Mouse (Mus musculus) thymus, postnatal 14 days (tissue): Measurements from ENCODE around the gene Car2.

Source experiments
- DNase-seq: peaks from one replicate; pipeline ENCODE4 v3.0.0; 2021

Gene Car2

DNA sequence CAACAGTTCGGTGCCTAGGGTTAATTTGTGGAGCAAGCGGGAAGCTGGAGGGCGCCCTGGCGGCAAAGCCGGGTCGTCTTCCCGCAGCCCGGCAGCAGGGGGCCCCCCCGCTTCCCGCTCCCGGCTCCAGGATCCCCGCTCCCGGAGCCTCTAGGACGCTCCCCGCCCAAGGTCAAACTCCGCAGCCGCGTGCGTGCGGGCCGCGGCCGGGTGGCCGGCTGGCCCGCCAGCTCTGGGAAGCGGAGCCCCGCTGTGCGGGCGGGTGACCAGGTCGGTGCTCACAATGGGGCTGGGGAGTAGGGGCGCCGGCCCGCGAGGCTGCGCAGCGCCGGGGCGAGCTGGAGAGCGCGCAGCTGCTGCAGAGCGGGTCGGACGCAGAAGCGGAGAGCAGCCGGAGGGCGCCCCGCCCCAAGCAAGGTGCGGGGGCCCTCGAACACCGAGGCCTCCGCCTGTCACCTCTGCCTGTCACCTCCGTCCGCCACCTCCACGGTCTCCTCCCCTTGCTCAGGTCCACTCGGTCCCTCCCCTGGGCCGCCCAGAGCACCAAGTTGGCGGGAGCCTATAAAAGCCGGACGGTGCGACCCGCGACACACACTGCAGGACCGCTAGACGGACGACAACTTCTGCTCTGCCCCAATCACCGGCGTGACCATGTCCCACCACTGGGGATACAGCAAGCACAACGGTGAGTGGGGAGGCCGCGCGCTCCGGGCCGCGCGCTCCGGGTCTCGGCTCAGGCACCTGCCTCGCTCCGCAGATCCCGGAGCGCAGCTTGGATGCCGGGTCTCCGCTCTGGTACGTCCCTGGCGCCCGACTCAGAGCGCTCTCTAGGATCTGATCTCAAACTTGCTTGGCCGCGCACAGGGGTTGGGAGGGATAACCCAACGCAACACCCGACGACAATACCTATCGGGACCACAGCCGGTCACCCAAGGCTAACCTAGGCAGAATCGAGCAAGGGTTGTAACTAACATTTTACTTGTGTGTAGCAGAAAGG lies at the start of gene Car2:
Gene Car2, plus strand, starts transcription at position 172 of the 997 bp plus-strand sequence.
- peak; percentile 72 for DNase-seq

DNA sequence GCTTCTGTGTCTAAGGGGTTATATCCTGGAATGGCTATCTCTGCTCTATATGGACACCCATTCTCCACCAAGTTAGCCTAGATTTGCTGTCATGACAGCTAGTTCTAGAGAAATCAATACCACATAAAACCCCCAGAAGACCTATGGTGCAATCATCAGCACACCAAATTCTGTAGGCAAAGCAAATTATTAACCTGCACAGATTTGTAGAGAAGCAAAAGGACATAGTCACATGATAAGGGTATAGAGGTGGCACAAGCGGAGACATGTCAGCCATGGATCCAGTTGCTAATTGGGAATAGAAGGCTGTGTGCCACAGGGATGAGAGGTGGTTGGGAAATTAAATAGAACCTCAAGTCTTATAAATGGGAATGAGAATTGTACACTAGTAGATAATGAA lies 47.1 kb upstream of the Car2 start:
- DNase-seq, result no peak

DNA sequence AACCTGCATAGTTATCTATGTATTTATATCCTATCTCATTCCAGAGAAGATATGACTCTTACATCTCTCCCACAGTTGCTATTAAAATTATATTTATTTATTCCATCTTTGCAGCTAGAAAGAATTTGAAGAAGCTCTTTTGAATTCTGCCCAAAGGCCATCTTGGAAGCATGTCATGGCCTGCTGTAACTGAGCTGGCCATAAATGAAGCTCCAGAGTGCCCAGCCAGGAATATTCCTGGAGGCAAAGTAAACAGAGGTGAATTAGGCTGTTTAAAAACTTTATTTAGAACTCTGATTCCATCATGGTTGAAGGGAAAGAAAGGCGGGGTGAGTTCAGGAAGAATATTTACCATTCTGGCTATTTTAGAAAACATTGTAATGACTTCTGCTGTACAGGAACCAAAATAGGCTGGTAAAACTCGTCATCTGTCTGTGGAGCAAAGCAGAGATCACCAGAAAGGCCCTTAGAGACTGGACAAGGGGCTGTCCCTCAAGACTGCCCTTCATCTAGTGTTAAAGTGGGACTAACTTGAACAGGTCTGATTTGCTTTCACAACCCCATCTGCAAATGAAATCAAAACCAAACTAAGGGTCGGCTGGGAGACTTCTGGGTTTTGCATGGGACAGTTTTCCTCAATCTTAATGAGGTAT lies 46.5 kb upstream of the Car2 start:
- DNase-seq, result no peak

DNA sequence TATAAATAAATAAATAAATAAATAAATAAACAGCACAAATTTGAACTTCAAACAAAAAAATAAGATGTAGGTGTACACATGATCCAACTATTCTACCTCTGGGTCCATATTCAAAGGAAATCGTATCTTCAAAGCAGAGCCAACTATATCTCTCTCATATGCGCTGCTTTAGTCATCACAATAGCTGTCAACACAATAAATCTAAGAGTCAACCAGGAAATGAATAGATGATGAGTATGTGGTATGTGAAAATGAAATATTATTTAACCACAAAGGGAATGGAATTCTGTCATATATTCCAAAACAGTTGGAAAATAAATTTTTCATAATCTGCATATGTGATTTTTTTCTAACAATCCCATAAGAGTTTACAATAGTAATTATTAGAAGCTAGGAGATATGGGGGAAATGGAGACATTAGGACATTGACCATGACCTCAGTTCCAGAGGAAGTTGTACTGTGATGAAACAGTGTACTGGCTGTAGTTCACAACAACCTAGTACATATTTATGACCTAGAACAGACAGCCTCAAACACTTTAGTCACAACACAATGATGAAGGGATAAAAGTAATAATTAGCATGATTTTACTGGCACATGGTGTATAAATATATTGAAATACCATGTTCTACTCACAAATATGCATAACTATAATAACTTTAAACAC lies 37.4 kb upstream of the Car2 start:
- no peak for DNase-seq

DNA sequence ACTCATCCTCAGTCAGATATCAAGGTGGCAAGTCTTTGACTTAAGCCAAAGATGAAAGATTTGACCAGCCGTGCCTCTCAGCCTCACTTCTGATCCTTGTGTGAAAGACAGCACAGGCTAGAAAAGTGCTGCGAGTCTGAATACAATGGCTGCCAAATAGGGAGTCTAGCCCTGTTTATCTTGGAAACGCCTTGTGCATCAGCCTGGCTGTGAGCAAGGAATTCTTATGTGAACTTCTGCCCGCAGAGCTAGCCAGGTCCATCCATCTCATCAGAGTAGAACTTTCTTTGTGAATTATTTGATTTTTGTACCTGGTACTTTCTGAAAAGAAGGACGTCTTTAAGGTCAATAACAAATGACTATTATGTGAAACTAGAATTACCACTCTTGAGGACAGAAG lies 32.1 kb upstream of the Car2 start:
- DNase-seq, result no peak

DNA sequence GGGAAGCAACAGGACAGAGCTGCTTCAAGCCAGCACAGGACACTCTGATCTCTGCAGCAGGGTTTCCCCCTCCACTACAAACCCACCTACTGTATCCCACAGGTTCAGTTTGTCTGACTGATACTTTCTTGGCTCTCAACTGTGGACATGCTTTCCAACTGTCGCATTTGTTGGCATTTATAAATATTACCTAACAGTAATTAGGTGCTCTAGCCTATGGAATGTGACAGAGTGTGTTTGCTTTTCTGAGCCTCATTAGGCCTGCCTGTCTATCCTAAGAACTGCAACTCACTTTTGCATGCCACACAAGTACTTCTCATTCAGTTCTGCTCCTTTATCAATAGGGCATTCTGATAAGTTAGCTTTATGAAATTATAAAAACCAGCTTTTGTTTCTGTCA lies 31.6 kb upstream of the Car2 start:
- no peak for DNase-seq

DNA sequence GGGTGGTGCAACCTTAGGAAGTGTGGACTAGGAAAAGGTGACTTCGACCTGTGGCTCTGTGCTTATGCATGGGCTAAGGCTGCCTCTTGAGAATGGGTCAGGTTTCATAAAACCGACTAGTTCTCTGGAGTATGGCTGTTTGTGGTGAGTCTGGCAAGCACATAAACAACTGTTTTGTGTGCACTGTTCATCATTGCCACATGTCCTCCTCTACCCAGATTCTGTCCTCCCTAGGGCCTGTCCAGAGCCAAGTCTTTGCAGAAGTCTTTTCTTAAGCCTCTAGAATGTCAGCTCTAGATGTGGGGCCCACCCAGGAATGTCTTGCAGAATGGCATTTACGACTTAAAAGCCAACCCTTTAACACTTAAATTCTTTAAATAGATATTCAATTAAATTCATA lies 28.2 kb upstream of the Car2 start:
- no peak for DNase-seq

DNA sequence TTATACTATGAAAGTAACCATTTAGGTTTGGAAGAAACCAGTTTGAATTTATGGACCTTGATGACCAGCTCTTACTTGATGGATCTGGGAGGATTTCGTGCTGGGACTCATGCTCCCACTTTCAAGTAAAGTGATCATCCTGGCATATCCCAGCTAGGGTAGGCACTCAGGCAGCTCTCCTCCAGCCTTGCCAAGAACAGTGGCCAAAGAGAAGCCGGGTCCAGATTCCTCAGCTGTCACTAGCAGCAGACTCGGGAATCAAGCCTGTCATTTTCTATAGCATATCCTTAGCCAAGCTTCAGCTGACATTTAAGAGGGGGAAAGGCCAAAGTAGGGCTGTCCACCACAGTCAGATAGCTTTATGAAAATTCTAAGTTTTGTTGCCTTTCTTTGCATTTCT lies 25.8 kb upstream of the Car2 start:
- no peak for DNase-seq

DNA sequence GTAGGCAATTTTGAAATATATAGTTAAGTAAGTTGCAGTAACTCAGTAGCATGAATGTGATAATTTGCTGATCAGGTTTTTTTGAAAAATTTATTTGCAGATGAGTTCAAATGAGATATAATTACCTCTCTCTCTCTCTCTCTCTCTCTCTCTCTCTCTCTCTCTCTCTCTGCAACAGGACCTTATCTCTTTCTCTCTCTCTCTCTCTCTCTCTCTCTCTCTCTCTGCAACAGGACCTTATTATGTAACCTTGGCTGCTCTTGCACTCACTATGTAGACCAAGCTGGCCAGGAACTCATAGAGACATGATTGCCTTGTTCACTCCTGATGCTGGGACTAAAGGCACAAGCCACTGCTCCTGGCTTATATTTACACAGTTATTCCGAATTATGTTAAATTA lies 24.9 kb upstream of the Car2 start:
- no peak for DNase-seq

DNA sequence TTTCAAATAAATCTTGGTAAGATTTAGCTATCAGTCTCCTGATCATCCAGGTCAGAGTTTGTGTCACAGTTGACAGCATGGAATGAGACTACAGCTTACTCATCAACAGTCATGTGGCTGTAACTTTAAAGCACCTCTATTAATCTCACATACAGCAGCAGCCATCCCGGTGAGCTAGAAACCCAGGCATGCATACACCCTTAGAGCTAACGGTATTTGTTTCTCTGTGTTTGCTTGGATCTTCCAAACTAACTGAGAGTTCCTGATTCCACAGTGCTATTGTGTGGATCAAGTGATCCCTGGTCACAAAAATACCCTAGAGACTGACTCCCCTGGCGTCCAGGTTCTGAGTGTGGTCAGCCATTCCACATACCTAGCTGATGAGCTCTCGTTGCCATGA lies 24.3 kb upstream of the Car2 start:
- DNase-seq, result no peak

DNA sequence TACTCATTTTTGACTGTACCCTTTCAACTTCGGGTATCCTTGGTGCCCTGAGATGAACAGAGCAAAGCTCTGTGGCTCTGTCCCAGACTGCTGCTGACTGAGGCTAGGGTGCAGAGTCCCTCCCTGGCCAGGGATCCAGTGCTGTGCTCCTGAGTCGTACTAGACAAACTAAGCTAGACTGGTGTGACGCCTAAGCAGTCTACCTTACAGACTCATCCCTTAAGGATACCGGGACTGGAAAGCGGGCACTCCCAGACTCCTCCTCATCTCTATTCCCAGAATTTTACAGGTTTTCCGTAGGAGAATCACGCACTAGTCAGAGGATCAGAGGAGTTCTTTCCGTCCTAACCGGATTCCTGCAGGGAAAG lies 23.4 kb upstream of the Car2 start:
- DNase-seq, result no peak

DNA sequence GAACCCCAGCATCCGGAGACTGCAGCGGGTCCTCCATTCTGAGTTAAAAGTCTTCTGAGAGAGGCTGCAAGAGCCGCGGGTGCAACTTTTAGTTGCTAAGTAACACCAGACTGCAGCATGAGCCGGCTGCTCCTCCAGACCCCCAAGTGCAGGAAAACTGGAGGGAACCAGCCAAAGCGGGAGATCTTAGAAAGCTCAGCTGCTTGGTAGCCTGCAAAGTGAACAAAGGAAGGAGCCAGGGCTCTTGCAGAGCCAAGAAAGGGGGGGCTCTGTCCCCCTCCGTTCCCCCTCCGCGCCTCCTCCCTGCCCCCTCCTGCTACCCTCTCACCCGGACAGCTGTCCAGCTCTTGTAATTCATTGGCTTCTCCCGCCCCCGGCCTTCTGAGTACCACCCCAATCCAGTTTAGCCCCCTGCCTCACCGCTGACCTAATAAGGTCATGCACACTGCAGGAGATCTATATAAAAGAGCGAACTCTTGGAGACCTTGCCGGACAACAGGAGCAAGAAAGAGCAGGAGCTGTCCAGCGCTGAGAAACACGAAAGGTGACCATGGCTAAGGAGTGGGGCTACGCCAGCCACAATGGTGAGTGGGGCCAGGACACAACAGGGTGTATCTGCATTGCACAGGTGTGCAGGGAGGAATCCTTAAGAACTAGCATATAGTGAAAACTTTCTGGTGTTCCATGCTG lies 22.9 kb upstream of the Car2 start, which contains the start of gene Car3:
Gene Car3, plus strand, starts transcription at position 491 of the 690 bp plus-strand sequence.
- DNase-seq, result no peak

DNA sequence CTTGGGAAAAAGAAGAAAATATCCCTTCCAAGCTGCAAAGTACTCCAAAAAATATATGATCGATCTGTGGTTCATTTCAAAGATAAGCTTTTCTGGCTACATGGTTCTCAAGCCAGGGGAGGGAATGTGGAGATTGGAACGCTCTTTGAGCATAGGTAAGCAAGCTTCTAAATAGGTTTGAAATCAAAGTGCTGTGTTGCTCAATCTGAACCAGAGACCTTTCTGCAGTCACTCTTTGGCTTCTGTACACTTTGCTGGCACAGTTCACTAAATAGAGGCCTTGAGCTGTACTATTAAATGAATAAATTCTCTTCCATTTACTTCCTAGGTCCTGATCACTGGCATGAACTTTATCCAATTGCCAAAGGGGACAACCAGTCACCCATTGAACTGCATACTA lies 22.2 kb upstream of the Car2 start:
- DNase-seq, result no peak

DNA sequence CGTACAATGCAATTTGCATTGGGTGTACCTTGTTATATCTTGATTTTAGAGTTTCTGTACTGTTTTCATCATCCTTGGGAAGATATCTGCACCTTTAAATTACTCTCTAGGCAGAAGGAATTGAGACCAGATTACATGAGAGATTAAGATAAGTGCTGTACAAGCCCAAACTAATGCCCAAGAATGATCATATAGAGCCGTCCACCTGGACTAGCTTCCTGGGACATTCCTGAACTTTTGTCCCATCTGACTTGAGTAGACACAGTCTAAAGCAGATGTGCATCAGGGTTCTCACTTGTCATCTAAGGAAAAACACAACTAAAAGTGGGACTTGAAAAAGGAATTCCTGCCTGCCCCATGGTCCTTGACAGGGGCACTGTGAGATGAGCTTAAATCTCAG lies 20.1 kb upstream of the Car2 start:
- DNase-seq, result no peak

DNA sequence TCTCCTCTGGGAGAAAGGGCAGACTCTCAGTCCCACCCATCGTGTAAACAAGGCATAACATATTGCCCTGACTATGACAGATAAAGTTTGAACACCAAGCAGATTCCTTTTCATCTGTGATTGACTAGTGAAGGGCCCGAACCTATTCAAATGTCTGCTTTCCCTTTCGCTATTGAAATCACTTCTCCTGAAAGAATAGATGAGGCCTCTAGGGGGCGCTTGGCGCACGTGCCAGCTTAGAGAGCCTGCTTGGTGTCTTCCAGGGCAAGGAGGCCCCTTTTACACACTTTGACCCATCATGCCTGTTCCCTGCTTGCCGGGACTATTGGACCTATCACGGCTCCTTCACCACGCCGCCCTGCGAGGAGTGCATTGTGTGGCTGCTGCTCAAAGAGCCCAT lies 16.3 kb upstream of the Car2 start:
- peak; percentile 86 for DNase-seq

DNA sequence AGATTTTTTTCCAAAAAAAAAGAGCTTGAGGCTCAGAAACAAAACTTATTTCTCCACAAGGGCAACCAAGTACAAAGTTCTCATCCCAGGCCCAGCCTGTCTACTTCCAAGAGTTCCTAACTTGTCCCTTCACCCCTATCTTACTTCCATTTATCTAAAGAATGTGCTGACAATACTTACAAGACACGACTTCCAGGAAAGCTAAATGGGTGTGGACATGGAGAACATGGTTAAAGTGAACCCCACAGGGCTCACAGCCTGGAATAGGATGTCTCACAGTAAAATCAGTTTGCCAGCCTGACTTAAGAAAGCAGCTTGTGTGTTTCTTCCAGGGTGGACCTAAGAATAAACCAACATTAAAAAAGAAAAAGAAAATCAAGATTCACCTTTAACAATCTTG lies 15.5 kb upstream of the Car2 start:
- no peak for DNase-seq

DNA sequence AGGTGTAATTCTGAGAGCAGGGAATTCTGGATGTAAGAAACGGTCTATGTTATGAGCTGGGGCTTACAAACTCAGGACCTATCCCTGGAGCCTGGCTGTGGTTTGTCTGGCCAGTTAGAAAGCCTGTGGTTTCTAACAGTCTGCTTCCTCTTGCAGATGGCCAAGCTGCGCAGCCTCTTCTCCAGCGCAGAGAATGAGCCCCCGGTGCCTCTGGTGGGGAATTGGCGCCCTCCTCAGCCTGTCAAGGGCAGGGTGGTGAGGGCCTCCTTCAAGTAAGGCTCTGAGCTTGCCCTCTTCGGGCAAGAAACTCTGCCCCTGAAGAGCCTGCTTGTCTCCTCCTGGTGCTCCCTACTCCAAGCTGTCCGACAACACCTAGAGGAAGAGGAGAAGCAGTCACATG lies 14.7 kb upstream of the Car2 start:
- peak; percentile 75 for DNase-seq

DNA sequence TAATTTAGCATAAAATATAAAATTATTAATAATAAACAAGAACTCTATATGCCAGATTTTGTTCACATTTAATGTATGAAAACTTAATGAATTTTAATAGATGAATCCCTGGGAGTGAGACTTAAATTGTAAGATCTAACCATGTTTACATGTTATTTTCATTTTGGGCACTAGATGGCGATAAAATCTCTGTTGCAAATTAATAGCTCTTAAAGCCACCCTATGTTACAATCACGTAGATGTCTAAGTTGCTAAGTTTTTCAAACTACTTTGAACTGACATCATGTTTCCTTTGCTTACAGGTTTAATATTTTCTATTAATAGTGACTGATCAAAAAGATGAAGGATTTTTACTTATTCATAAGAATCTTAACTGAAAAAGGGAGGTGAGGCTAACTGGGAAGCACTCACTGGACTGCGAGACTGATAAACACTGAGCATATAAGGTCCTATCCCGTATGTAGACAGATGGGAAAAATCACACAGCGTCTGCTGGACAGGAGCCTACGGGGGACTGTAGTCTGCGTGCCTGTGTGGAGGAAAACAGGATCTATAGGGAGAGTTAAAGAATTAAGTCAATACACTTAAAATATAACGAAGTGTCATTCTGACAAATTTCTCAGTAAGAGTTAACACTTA lies 11.6 kb upstream of the Car2 start:
- peak; percentile 14 for DNase-seq

DNA sequence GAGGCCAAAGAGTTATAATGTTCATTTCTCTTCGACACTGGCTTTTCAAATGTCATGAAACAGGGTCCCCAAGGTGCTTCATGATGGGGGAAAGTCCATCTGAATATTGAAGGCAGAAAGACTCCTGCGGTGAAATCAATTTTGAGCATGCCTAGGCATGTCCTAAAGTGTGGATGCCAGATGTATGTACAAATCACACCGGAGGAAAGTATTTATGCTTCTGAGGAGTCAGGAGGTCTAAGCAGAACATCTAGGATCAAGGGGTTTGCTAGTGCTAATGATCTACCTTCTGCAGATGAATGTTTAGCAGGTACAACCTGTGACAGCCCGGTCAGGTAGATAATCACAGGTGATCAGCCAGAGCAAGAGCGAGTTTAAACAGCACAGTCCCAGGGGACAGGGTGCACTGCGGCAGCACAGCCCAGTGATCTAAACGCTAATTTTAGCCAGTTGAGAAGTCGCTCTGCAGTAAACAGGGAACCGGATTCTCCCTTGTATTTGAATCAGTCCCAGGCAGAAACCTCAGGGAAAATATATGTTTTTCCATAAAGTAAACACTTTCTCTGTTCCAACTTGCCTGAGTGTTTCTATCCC lies 9.7 kb upstream of the Car2 start:
- no peak for DNase-seq

DNA sequence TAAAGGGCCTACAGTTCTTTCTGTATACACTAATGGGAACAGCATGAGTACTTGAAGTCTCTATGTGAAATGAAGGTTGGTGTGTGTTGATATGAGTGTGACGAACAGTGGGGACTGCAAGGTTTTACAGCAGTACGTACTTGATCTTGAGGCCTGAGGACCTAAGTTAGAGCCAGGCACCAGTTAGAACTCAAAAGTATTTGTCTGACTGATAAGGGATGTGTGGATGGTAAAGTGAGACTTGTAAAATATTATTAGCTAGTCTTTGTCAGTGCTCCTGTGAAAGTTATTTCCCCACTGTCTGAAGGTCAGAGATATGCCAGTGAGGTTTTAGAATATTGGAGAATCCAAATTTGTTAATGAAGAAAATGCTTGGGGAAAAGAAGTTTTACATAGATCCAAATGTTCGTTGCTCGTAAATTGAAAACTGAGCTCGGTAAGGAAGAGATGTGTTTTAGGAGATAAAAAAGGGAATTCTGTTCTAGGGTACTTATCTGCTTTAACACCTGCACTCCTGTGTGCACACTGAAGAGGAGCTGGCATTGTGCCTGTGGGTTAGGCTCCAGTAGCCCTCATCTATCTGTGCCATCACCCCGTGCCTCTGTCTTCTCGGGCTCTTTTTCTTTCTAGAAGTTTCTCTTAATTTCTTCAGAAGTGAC lies 8.7 kb upstream of the Car2 start:
- DNase-seq, result no peak

DNA sequence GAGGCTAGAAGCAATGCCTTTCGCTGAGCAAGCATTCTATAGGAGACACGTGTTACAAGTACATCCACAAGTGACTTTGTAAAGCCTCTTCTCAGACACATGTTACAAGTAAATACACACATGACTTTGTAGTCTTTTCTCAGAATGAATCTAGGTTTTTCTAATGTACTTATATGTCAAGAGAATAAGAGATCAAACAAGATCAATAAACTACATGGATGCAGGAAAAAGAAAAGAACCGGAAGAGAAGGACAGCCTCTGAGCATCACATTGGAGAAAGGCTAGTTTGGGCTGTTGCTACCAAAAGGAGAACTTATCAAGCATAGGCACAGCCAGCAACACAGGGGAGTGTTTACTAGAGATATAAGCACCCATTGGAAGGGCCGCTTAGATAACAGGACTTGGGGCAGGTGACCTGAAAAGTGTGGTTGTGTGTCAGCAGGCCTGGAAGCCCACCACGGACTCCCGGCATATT lies 7.3 kb upstream of the Car2 start:
- no peak for DNase-seq

DNA sequence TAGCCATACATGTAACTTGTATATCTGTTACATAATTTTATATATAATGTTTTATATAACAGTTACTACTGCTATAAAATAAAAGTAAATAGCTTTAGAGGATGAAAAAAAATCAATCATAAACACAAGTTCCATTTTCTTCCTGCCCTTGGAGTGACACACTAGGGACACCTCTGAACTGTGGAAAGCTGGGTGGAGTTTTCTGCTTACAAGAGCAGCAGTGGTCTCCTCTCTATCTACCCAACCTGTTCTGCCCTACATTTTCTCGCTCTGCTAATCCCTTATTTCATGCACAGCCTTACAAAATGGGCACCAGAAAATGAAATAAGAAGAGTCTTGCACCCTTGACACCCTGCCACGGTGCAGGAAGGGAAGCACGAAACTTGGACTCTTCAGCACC lies 6.8 kb upstream of the Car2 start:
- no peak for DNase-seq
